Mouse (Mus musculus) CD4-positive, CD25-positive, alpha-beta regulatory T cell, adult 2 months (primary cell): ENCODE data around the gene Paxbp1.
"Not testable (repeated sequence)": the region's sequence is repeated elsewhere in the genome, so short reads cannot be mapped to it uniquely, and the experiment has no call there.

Source experiments
- DNase-seq: peaks from one replicate; pipeline ENCODE4 v3.0.0-alpha.2; 2012; ENCODE audit warnings: low read depth, low spot score

Gene Paxbp1

GRCm38 (mm10) chr16:91044270-91045182, at the start of gene Paxbp1:
Gene Paxbp1, minus strand, starts transcription at chr16:91044543.
- DNase-seq, result peak; percentile 100

DNA sequence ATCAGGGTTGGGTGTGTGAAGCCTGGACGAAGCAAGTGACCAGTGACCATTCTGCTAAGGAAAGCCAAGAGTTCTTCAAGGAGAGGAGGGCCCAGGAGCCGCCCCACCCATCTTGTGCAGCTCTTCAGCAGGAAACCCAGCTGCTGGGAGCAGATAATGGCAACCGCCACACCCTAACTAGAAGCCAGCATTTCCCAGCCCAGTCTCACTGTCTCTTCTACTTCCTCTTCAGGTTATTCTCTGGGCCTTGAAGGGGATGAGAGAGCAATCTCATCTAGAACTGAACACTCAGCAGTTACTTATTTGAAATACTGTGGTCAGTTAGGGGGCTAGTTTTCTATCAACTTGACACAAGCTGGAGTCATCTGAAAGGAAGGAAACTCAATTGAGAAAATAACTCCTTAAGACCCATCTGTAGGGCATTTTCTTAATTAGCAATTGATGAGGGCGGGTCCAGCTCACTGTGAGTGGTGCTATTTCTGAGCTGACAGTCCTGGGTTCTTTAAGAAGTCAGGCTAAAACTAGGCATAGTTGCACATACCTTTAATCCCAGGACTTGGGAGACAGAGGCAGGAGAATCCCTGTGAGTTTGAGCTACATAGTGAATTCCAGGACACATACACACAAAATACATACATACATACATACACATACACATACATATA, 42.4 kb upstream of the Paxbp1 start:
- DNase-seq, result no peak

DNA sequence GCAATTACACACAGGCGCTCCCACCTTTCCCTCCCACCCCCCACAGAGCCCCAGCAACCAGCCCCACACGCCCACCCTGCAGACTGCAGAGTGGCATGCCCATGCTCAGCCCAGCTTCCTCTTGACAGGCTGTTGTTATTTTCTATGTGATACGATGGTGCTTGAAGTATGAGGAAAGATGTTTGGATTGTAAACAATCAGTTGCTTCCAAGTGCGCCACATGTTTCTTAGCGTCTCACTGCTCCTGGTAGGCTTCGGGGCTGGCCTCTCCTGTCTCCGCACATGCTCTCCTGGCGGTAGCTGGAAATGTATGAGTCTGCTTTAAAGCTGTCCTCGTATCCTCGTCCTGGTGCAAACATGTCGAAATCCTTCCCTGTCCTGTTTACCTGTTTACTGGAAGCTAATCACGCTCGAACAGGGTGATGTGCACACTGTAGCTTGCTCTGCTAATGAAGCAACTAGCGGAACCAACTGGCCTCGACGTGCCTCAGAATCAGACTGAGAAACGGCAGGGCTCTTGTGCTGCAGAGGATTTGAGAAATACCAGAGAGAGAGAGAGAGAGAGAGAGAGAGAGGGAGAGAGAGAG, 41.0 kb upstream of the Paxbp1 start:
- DNase-seq, result no peak

- DNase-seq, result no peak
These were observed 40.2 kb upstream of the Paxbp1 start for GRCm38 (mm10) chr16:91084307-91085238.

DNA sequence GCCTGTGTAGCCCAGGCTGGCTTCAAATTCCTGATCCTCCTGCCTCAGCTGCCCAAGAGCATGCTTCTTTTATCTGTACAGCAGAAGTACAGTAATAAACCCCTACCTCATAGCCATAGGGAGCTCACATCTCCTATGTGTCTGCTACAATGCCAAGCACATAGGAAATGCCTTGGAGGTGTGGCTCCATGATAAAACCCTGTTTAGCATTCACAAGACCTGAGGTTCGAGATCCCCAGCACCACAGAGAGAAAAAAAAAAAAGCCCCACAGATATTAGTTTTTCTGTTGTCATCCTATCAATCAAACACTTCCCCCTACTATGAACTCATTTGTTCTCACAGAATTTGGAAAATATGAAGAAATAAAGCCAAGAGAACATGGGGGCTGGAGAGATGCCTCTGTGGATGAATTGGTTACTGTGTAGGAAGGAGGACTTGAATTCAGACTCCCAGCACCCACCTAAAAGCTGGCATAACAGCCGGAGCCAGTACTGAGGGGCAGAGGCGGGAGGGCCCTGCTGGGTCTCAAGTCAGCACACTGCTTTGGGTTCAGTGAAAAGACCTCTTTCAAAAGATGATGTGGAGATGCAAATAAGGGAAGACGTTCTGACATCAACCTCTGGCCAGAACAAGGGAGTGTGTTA, 38.8 kb upstream of the Paxbp1 start:
- DNase-seq, result no peak

DNA sequence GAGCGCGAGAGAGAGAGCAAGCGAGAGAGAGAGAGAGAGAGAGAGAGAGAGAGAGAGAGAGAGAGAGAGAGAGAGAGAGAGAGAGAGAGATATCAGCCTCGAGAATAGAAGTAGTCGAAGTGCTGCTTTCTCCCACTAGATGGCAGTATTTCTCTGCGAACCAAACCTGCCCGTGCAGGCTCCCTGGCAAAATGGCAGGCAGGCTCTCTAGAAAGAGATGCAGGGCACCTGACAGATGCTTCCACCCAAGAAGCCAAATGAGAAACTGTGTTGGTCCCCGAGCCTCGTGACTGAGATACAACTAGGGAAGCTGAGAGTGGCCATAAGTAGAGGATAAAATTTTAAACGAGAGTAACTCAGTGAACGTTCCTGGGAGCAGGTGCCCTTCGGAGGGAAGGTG, 37.2 kb upstream of the Paxbp1 start:
- peak; percentile 87 for DNase-seq

DNA sequence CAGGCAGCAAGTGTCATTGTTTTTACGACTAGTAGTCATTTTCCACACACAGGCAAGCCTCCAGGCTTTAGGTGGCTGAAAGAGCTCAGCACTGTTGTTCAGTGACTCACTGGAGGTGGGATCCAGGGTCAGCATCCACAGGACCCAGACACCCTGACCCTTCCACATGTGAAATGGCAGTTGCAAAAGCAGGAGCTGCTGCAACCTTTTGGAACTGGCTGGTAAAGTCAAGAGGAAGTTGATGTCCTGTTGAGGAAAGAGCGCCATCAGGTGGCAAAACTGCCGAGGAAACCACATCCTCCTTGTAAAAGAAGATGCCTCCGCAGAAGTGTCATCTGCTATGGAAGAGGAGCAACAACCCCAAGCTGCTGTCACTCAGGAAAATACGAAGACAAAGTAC, 31.8 kb upstream of the Paxbp1 start:
- DNase-seq, result peak; percentile 75

GRCm38 (mm10) chr16:91075423-91075822, 31.1 kb upstream of the Paxbp1 start:
- DNase-seq, result not testable (repeated sequence)

DNA sequence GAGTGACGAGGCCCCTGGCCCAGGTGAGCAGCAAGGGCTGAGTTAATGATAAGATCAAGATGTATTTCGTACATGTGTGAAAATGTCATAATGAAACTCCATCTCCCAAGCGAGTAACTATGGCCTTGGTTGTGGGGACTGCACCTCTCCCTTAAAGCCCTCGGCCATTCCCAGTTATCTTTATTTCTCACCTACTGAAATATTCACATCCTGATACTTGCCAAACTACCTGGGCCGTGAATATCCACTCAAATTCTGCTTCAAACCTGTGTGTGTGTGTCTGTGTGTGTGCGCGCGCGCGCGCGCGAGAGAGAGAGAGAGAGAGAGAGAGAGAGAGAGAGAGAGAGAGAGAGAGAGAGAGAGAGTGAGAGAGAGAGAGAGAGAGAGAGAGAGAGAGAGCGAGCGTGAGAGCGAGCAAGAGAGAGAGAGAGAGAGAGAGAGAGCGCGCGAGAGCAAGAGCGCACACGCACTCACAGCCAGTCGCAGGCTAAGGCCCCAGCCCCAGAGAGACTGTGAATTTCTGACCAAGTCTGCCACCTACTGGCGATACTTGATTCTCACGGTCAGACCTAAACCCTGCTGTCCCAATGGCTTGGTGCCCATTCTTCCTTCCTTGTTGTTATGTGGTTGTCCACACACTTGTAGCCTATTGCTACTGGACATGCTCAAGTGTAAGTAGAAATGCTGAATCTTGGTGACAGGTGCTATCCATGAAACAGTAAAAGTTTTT, 29.0 kb upstream of the Paxbp1 start:
- DNase-seq, result peak; percentile 94

GRCm38 (mm10) chr16:91072256-91072655, 27.9 kb upstream of the Paxbp1 start:
- no peak for DNase-seq

GRCm38 (mm10) chr16:91068969-91069368, 24.6 kb upstream of the Paxbp1 start:
- no peak for DNase-seq

- DNase-seq, result no peak
These were observed 22.8 kb upstream of the Paxbp1 start for GRCm38 (mm10) chr16:91067122-91067521.

DNA sequence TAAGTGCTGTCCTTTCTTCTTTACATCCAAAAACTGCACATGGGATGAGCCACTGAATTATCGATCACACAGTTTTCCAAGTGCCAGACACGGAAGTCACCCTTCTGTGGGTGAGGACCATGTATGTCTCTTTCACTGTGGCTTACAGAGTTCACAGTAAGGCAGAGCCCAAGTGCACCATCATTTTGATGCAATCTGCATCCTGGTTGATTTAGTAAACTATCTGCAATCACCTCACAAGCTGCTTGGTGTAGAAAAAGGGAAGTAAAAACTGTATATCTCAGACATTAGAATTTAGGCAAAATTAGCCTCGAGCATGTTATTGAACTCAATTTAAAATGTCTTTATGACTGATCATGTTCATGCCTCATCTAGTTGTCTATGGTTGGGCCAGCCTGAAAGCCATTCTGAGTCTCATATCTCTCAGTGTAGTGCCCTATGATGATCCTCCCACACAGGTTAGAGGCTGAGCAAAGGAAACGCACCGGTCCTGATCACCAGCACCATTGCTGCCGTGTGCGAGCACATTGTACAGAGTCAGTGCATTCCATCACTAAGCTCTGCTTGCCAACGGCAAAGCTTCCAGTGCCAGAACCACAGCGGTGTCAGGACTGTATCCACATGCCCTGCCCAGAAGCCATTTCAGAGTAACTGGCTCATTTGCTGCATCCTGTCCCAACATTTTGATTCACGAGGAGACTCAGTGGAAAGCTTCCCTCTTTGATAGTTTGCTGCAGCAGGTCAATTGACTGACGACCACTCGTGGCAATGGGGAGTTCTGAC, 20.4 kb upstream of the Paxbp1 start:
- no peak for DNase-seq

GRCm38 (mm10) chr16:91063786-91064185, 19.4 kb upstream of the Paxbp1 start:
- DNase-seq, result peak; percentile 37

DNA sequence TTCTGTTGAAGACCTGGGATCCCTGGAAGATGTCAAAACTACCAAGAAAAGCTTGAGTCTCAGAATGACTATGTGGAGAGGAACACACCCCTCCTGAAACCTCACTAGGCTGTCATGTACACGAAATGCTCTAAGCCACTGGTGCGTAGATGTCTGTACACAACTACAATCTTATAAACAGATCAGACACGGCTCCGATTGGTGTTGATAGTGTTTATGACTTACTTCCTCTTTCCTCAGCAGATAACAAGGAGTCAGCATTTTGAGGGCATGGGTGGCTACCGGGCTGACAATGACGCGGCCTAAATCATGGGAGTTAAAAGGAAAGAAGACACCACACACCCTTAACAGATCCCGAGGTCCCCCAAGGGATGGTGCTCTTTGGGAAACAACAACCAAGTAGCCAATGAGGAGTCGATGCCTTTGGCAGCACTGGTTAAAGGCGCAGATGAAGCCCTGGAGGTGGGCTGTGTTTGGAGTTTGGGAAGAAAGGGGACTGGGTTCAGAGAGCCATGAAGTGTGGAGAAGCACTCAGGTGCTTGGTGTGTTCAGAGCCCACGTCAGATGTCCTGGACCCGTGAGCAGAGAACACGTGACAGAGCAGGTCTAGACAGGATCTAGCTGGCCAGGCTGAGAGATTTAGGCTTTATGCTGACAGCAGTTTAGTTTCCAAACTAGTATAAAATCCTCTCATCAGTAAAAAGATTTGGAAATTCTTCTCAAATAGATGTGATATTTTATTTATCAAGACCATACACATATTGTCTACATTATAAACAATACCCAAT, 17.4 kb upstream of the Paxbp1 start:
- peak; percentile 72 for DNase-seq

- no peak for DNase-seq
These were observed 13.4 kb upstream of the Paxbp1 start for GRCm38 (mm10) chr16:91057741-91058140.

- peak; percentile 61 for DNase-seq
These were observed 12.9 kb upstream of the Paxbp1 start for GRCm38 (mm10) chr16:91057261-91057660.

GRCm38 (mm10) chr16:91056043-91056821, 11.9 kb upstream of the Paxbp1 start:
- DNase-seq, result peak; percentile 90
